Mouse (Mus musculus) stomach, postnatal 0 days (tissue): ENCODE data around the gene Ctbp2. TPM values are rescaled to one million over a fixed set of nuclear protein-coding genes. Genes with fewer than 3 reads are reported as not detected.

ENCODE experiments used
- ATAC-seq: fragments of 200-750 bp; cut with Nextera tagmentation; 2 replicates; pipeline ENCODE4 v1.8.0; 2017; ENCODE audit not compliant: low FRiP score, low TSS enrichment
- DNase-seq: peaks from one replicate; pipeline ENCODE4 v3.0.0-alpha.2; 2016; ENCODE audit warnings: low spot score
- H3K27ac ChIP-seq: fragments of 300-500 bp; sonication (generic); replicated peaks from 2 replicates; pipeline ENCODE4 v1.5.1; 2014; ENCODE audit warnings: mild to moderate bottlenecking, control low read depth
- H3K27me3 ChIP-seq: fragments of 300-500 bp; sonication (generic); 2 replicates; pipeline ENCODE4 v1.6.1; 2014; ENCODE audit warnings: low read length; ENCODE audit not compliant: control insufficient read depth, insufficient read depth
- H3K36me3 ChIP-seq: fragments of 300-500 bp; sonication (generic); 2 replicates; pipeline ENCODE4 v1.6.1; 2014; ENCODE audit warnings: low read length, mixed read lengths; ENCODE audit not compliant: control insufficient read depth, insufficient read depth
- H3K4me1 ChIP-seq: fragments of 300-500 bp; sonication (generic); replicated peaks from 2 replicates; pipeline ENCODE4 v1.6.1; 2014; ENCODE audit warnings: antibody characterized with exemption; ENCODE audit not compliant: control insufficient read depth, insufficient read depth
- H3K4me2 ChIP-seq: fragments of 300-500 bp; sonication (generic); replicated peaks from 2 replicates; pipeline ENCODE4 v1.6.1; 2014; ENCODE audit warnings: low read depth, mild to moderate bottlenecking, control low read depth, moderate library complexity
- H3K4me3 ChIP-seq: fragments of 300-500 bp; sonication (generic); 2 replicates; pipeline ENCODE4 v1.5.1; 2014; ENCODE audit warnings: low read depth, low read length, control low read depth
- H3K9ac ChIP-seq: fragments of 300-500 bp; sonication (generic); 2 replicates; pipeline ENCODE4 v1.6.1; 2014; ENCODE audit warnings: mild to moderate bottlenecking, low read length, control low read depth, mixed read lengths
- H3K9me3 ChIP-seq: fragments of 300-500 bp; sonication (generic); 2 replicates; pipeline ENCODE4 v1.6.1; 2016; ENCODE audit warnings: low read length; ENCODE audit not compliant: control insufficient read depth
- CTCF ChIP-seq: IDR thresholded peaks from 2 replicates; pipeline ENCODE4 v1.5.1; 2016; ENCODE audit warnings: antibody characterized with exemption, low read depth, mild to moderate bottlenecking, moderate library complexity
- EP300 ChIP-seq: optimal IDR thresholded peaks from 2 replicates; pipeline ENCODE3; 2016; ENCODE audit warnings: antibody characterized with exemption
- WGBS: fragments of 180-500 bp; shearing (Covaris S2); extraction: QIAGEN DNeasy Blood & Tissue Kit; methylation state at CpG from one replicate; pipeline ENCODE4 v1.1.7; 2014; 5-methylcytosine and 5-hydroxymethylcytosine counted together
- polyA plus RNA-seq: library from polyadenylated mRNA; unstranded; fragments of >200 nt; fragmentation: Nextera tagmentation; extraction: Ambion mirVana; gene quantifications from 2 replicates; pipeline ENCODE4 v1.2.1, GENCODE M21; 2015

The Ctbp2 gene
- polyA plus RNA-seq, 1 experiment from 2014 or later, result 48.6 TPM

GRCm38 (mm10) chr7:132999061-132999460, 125.1 kb downstream of the Ctbp2 start:
- DNase-seq (no peak), ATAC-seq (no peak)
- WGBS, result 94% methylated on average over 11 of the region's 11 CpGs
- TF ChIP-seq EP300 (no peak), CTCF (no peak)
- no peaks in the 10 kb centered on the region for H3K27me3 ChIP-seq
- no peak overlapping the region for H3K4me2 ChIP-seq
- H3K36me3 ChIP-seq, result peaks cover 32% of the 10 kb centered on the region
- no peaks in the 10 kb centered on the region for H3K4me1 ChIP-seq
- H3K27ac ChIP-seq, result no peak overlapping the region
- H3K9me3 ChIP-seq, result no peaks in the 10 kb centered on the region
- H3K4me3 ChIP-seq, result no peak overlapping the region
- no peak overlapping the region for H3K9ac ChIP-seq

- H3K27me3 ChIP-seq, result no peaks in the 10 kb centered on the region
- H3K4me1 ChIP-seq, result no peaks in the 10 kb centered on the region
- 96% methylated on average over 12 of the region's 12 CpGs for WGBS
- H3K4me2 ChIP-seq, result no peak overlapping the region
- ATAC-seq (no peak), DNase-seq (no peak)
- H3K9ac ChIP-seq, result no peak overlapping the region
- H3K27ac ChIP-seq, result no peak overlapping the region
- H3K9me3 ChIP-seq, result no peaks in the 10 kb centered on the region
- H3K4me3 ChIP-seq, result no peak overlapping the region
- H3K36me3 ChIP-seq, result peaks cover 32% of the 10 kb centered on the region
- TF ChIP-seq CTCF (no peak), EP300 (no peak)
Observed at GRCm38 (mm10) chr7:132998639-132999038, 125.5 kb downstream of the Ctbp2 start.

GRCm38 (mm10) chr7:132996391-132996790, 127.8 kb downstream of the Ctbp2 start:
- DNase-seq, result peak; percentile 52
- Histone ChIP-seq H3K36me3 (peaks cover 37% of the 10 kb centered on the region), H3K27me3 (no peaks in the 10 kb centered on the region), H3K9ac (no peak overlapping the region), H3K4me3 (no peak overlapping the region), H3K27ac (no peak overlapping the region), H3K4me2 (no peak overlapping the region), H3K4me1 (no peaks in the 10 kb centered on the region), H3K9me3 (no peaks in the 10 kb centered on the region)
- 0 out of 2 replicates have a peak, but pooled peaks have one; percentile 61 for ATAC-seq
- WGBS, result 87% methylated on average over 5 of the region's 5 CpGs
- no peak for TF ChIP-seq EP300
- TF ChIP-seq CTCF, result peak; percentile 77

GRCm38 (mm10) chr7:132994628-132995191, 129.4 kb downstream of the Ctbp2 start:
- H3K4me1 ChIP-seq, result no peaks in the 10 kb centered on the region
- ATAC-seq (no peak), DNase-seq (no peak)
- WGBS, result 70% methylated on average over 6 of the region's 6 CpGs
- H3K36me3 ChIP-seq, result peaks cover 51% of the 10 kb centered on the region
- H3K9ac ChIP-seq, result no peak overlapping the region
- no peaks in the 10 kb centered on the region for H3K9me3 ChIP-seq
- H3K27ac ChIP-seq, result no peak overlapping the region
- no peak for TF ChIP-seq EP300
- TF ChIP-seq CTCF, result no peak
- H3K4me2 ChIP-seq, result no peak overlapping the region
- no peak overlapping the region for H3K4me3 ChIP-seq
- H3K27me3 ChIP-seq, result no peaks in the 10 kb centered on the region

- DNase-seq (peak; percentile 18), ATAC-seq (no peak)
- Histone ChIP-seq H3K4me3 (no peak overlapping the region), H3K36me3 (peaks cover 56% of the 10 kb centered on the region), H3K9me3 (no peaks in the 10 kb centered on the region), H3K4me1 (no peaks in the 10 kb centered on the region), H3K27me3 (no peaks in the 10 kb centered on the region), H3K4me2 (no peak overlapping the region), H3K9ac (no peak overlapping the region), H3K27ac (no peak overlapping the region)
- peak; percentile 58 for TF ChIP-seq CTCF
- no peak for TF ChIP-seq EP300
- 81% methylated on average over 8 of the region's 8 CpGs for WGBS
Observed at GRCm38 (mm10) chr7:132994120-132994519, 130.0 kb downstream of the Ctbp2 start.

- TF ChIP-seq CTCF (no peak), EP300 (no peak)
- no peaks in the 10 kb centered on the region for H3K9me3 ChIP-seq
- H3K4me2 ChIP-seq, result no peak overlapping the region
- no peak overlapping the region for H3K4me3 ChIP-seq
- H3K9ac ChIP-seq, result no peak overlapping the region
- 89% methylated on average over 9 of the region's 9 CpGs for WGBS
- H3K27me3 ChIP-seq, result no peaks in the 10 kb centered on the region
- H3K4me1 ChIP-seq, result no peaks in the 10 kb centered on the region
- ATAC-seq, result no peak
- no peak for DNase-seq
- no peak overlapping the region for H3K27ac ChIP-seq
- peaks cover 50% of the 10 kb centered on the region for H3K36me3 ChIP-seq
Observed at GRCm38 (mm10) chr7:132992967-132993615, 131.1 kb downstream of the Ctbp2 start.
